Mouse (Mus musculus) adrenal gland, adult 2 months (tissue): Measurements from ENCODE around the gene Magi1. TPM values are rescaled to one million over a fixed set of nuclear protein-coding genes. Genes with fewer than 3 reads are reported as not detected.

Experiments
- DNase-seq: peaks from one replicate; pipeline ENCODE4 v3.0.0; 2021
- polyA plus RNA-seq: library from polyadenylated mRNA; depleted of rRNA; stranded (reverse); fragments of >200 nt; gene quantifications from 2 replicates; pipeline ENCODE4 v1.2.3, GENCODE M21; 2012
- total RNA-seq, 2 experiments: library from RNA; stranded (reverse); gene quantifications; 2 replicates each; pipeline ENCODE4 v1.2.3; 2021

The Magi1 gene
- total and polyA plus RNA-seq, 3 experiments = 1.6 to 27.3 (median 10.8) TPM

GRCm38 (mm10) chr6:93821512-93821911 lies 462.2 kb downstream of the Magi1 start:
- DNase-seq = no peak

GRCm38 (mm10) chr6:93819888-93820287 lies 463.8 kb downstream of the Magi1 start:
- DNase-seq = peak; percentile 26

GRCm38 (mm10) chr6:93819282-93819681 lies 464.4 kb downstream of the Magi1 start:
- no peak for DNase-seq

- DNase-seq = no peak
Observed at GRCm38 (mm10) chr6:93818494-93818893, 465.2 kb downstream of the Magi1 start.

GRCm38 (mm10) chr6:93805407-93805936 lies 478.2 kb downstream of the Magi1 start:
- DNase-seq = peak; percentile 36

GRCm38 (mm10) chr6:93802390-93802789 lies 481.3 kb downstream of the Magi1 start:
- no peak for DNase-seq

GRCm38 (mm10) chr6:93800465-93800864 lies 483.3 kb downstream of the Magi1 start:
- DNase-seq = no peak

- DNase-seq = no peak
Observed at GRCm38 (mm10) chr6:93792309-93793215, 491.2 kb downstream of the Magi1 start.

- no peak for DNase-seq
Observed at GRCm38 (mm10) chr6:93789721-93790120, 494.0 kb downstream of the Magi1 start.

- no peak for DNase-seq
Observed at GRCm38 (mm10) chr6:93787042-93787441, 496.7 kb downstream of the Magi1 start.

- DNase-seq = no peak
Observed at GRCm38 (mm10) chr6:93786220-93786619, 497.5 kb downstream of the Magi1 start.

GRCm38 (mm10) chr6:93771081-93771480 lies 512.6 kb downstream of the Magi1 start:
- DNase-seq = no peak

GRCm38 (mm10) chr6:93770283-93771025 lies 513.3 kb downstream of the Magi1 start:
- no peak for DNase-seq

GRCm38 (mm10) chr6:93758114-93758513 lies 525.6 kb downstream of the Magi1 start:
- no peak for DNase-seq

GRCm38 (mm10) chr6:93757353-93758087 lies 526.2 kb downstream of the Magi1 start:
- peak; percentile 90 for DNase-seq

GRCm38 (mm10) chr6:93743145-93743544 lies 540.6 kb downstream of the Magi1 start:
- no peak for DNase-seq

GRCm38 (mm10) chr6:93739786-93740185 lies 543.9 kb downstream of the Magi1 start:
- no peak for DNase-seq

GRCm38 (mm10) chr6:93737083-93737482 lies 546.6 kb downstream of the Magi1 start:
- DNase-seq = no peak

GRCm38 (mm10) chr6:93736071-93736470 lies 547.6 kb downstream of the Magi1 start:
- no peak for DNase-seq

GRCm38 (mm10) chr6:93733800-93734199 lies 549.9 kb downstream of the Magi1 start:
- DNase-seq = no peak

GRCm38 (mm10) chr6:93729702-93730101 lies 554.0 kb downstream of the Magi1 start:
- DNase-seq = no peak

GRCm38 (mm10) chr6:93728791-93729190 lies 554.9 kb downstream of the Magi1 start:
- DNase-seq = no peak
